Mouse (Mus musculus) myocyte (in vitro differentiated cells): Measurements from ENCODE around the gene Abhd17a. TPM values are rescaled to one million over a fixed set of nuclear protein-coding genes. Genes with fewer than 3 reads are reported as not detected.

Experiments
- H3K27me3 ChIP-seq: one replicate; pipeline ENCODE4 v1.6.1; 2011; ENCODE audit not compliant: control insufficient read depth, insufficient read depth, insufficient read length
- H3K36me3 ChIP-seq: one replicate; pipeline ENCODE4 v1.6.1; 2011; ENCODE audit not compliant: control insufficient read depth, insufficient read depth
- H3K4me2 ChIP-seq: one replicate; pipeline ENCODE4 v1.6.1; 2011; ENCODE audit warnings: low read depth, control low read depth
- H3K4me3 ChIP-seq: one replicate; pipeline ENCODE4 v1.5.1; 2011; ENCODE audit warnings: mild to moderate bottlenecking, control low read depth, moderate library complexity
- H3K79me2 ChIP-seq: one replicate; pipeline ENCODE4 v1.6.1; 2011; ENCODE audit not compliant: control insufficient read depth, insufficient read depth
- H3ac ChIP-seq: one replicate; pipeline ENCODE4 v1.6.1; 2011; ENCODE audit not compliant: control insufficient read depth, insufficient read length
- CEBPB ChIP-seq: IDR thresholded peaks from 2 replicates; pipeline ENCODE4 v1.6.1; 2011; ENCODE audit warnings: mild to moderate bottlenecking, moderate library complexity; ENCODE audit not compliant: poor library complexity, insufficient read depth, severe bottlenecking
- E2F4 ChIP-seq: IDR thresholded peaks from one replicate; pipeline ENCODE4 v1.6.1; 2011; ENCODE audit warnings: mild to moderate bottlenecking, control low read depth, moderate library complexity; ENCODE audit not compliant: insufficient read depth
- MAX ChIP-seq: IDR thresholded peaks from one replicate; pipeline ENCODE4 v1.6.1; 2011; ENCODE audit warnings: low read depth, mild to moderate bottlenecking, control low read depth
- MYOD1 ChIP-seq, 3 experiments: IDR thresholded peaks; one replicate each; pipeline ENCODE4 v1.6.1; 2011; ENCODE audit warnings: control low read depth in 2 of 3, low read depth in 2 of 3, mild to moderate bottlenecking in 2 of 3, moderate library complexity in 1 of 3; ENCODE audit not compliant: insufficient read length in 2 of 3, control insufficient read depth in 1 of 3
- MYOG ChIP-seq, 3 experiments: IDR thresholded peaks; one replicate each; pipeline ENCODE4 v1.6.1; 2011; ENCODE audit warnings: control low read depth in 2 of 3, low read depth in 2 of 3, mild to moderate bottlenecking in 2 of 3; ENCODE audit not compliant: insufficient read length in 2 of 3, control insufficient read depth in 1 of 3, insufficient read depth in 1 of 3
- POLR2A ChIP-seq: IDR thresholded peaks from one replicate; pipeline ENCODE4 v1.6.1; 2011; ENCODE audit warnings: low read depth, mild to moderate bottlenecking, control low read depth, moderate library complexity; ENCODE audit not compliant: insufficient read length
- POLR2AphosphoS2 ChIP-seq: IDR thresholded peaks from one replicate; pipeline ENCODE4 v1.6.1; 2011; ENCODE audit warnings: low read depth, control low read depth; ENCODE audit not compliant: insufficient read length
- REST ChIP-seq: IDR thresholded peaks from one replicate; pipeline ENCODE4 v1.6.1; 2011; ENCODE audit warnings: mild to moderate bottlenecking, control low read depth, moderate library complexity; ENCODE audit not compliant: insufficient read depth, insufficient read length
- SRF ChIP-seq: IDR thresholded peaks from one replicate; pipeline ENCODE4 v1.6.1; 2011; ENCODE audit warnings: low read depth; ENCODE audit not compliant: control insufficient read depth, insufficient read length
- TCF12 ChIP-seq: IDR thresholded peaks from one replicate; pipeline ENCODE4 v1.6.1; 2011; ENCODE audit warnings: mild to moderate bottlenecking, control low read depth; ENCODE audit not compliant: poor library complexity, insufficient read depth, severe bottlenecking
- TCF3 ChIP-seq: IDR thresholded peaks from one replicate; pipeline ENCODE4 v1.6.1; 2011; ENCODE audit warnings: low read depth, control low read depth; ENCODE audit not compliant: insufficient read length
- USF1 ChIP-seq: IDR thresholded peaks from one replicate; pipeline ENCODE4 v1.6.1; 2011; ENCODE audit warnings: low read depth, mild to moderate bottlenecking, control low read depth, moderate library complexity
- polyA plus RNA-seq: library from polyadenylated mRNA; unstranded; fragments of >200 nt; fragmentation: generic; extraction: Trizol; gene quantifications from one replicate; pipeline ENCODE4 v1.2.1, GENCODE M21; 2012; ENCODE audit warnings: missing spikeins

Gene Abhd17a
- polyA plus RNA-seq, 1 experiment = 111 TPM

DNA sequence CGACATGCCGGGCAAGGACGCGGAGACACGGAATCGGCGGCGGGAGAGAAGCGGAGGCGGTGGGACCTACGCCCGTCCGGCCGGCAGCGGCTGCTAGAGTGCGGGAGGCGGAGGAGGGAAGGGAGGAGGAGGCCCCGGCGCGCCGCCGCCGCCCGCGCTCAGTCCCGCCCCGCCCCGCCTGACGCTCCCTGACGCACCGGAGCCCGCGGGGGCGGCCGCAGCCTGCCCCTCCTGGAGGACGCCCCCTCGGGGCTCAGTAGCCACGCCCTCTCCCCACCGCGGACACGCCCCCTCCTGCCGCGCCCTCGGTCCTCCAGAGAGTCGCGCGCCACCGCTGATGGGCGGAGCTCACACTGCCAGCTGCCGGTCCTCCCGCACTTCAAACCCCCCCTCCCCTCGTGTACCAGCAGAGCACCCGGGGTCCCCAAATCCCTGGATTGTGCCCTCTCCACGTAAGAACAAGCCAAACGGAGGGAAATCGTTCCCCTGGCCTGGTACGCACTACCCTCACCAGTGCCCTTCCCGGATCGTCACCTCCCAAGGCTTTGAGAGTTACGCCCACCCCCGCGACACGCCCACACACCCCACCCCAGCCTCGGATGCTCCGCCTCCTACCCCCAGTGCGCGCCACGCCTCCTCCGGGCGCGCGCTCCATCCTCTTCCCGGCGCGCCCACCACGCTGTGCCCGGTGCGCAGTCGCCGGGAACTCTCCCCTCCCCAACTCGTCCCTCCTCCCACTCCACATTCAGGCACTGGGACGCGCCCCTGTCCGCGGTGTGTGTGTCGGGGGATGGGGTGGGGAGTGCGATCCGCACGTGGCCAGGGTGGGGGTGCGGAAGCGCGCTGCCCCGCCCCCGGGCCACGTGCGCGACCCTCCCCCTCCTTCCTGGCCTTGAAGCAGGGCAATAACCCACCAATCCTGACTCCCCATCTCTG lies 12.7 kb downstream of the Abhd17a start, which contains the start of gene Klf16:
Gene Klf16, minus strand, starts transcription at position 127 of the 936 bp plus-strand sequence.
- Histone ChIP-seq H3K4me2 (peak within 1 kb of the TSS; percentile 99), H3K4me3 (peak within 1 kb of the TSS; percentile 66)
- TF ChIP-seq MAX = no peak
- no peak for TF ChIP-seq TCF3
- TF ChIP-seq MYOG (IDR thresholded peaks at IDR 0.05; ENCODE audit: control insufficient read depth in 1 of 3, insufficient read depth in 1 of 3, insufficient read length in 2 of 3, low read depth in 2 of 3) = peak in 1 of 3 experiments; percentile 61
- no peak for TF ChIP-seq TCF12
- peak; percentile 8 for TF ChIP-seq USF1
- no peak for TF ChIP-seq E2F4
- TF ChIP-seq SRF = peak; percentile 52
- TF ChIP-seq POLR2AphosphoS2 = peak; percentile 86
- peak in 2 of 3 experiments; percentile 8 to 49 for TF ChIP-seq MYOD1 (IDR thresholded peaks at IDR 0.05; ENCODE audit: control insufficient read depth in 1 of 3, insufficient read length in 2 of 3, low read depth in 2 of 3)
- TF ChIP-seq POLR2A = peak; percentile 93
- TF ChIP-seq CEBPB = no peak
- no peak for TF ChIP-seq REST

DNA sequence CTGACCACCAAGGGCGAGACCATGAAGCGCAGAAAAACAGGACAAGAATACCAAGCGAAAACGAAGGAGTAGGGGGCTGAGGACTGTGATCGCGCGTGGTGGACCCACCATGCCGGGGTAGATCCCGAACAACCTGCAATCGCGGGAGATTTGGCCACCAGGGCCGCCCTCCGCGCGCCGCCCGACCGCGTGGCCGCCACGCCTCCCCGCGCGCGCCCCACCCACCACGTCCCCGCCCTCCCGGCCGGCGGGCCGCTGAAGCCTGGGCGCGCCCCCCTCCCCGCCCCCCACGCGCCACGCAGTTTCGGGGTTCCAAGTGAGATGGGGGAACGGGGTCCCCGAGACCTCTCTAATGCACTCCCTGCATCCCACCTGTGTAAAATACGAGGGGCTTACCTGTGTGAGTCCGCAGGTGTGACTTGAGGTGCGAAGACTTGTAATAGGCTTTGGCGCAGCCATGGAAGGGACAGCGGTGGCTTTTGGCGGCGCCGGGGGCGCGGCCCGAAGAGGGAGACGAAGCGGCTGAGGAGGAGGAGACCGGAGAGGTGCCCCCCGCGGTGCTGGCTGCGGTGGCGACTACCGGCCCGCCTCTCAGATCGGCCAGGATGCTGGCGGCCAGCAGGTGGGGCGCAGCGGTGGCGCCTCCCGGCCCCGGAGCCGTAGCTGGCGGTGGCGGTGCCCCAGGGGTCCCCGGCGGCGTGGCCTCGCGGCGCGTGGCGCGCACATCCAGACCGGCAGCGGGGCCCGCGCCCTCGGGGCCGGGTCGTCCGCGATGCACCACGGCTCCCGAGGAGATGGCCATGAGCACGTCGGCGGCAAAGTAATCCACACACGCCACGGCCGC lies 13.6 kb downstream of the Abhd17a start:
- TF ChIP-seq TCF12 = no peak
- no peak for TF ChIP-seq SRF
- peak in 1 of 3 experiments; percentile 12 for TF ChIP-seq MYOD1 (IDR thresholded peaks at IDR 0.05; ENCODE audit: control insufficient read depth in 1 of 3, insufficient read length in 2 of 3, low read depth in 2 of 3)
- TF ChIP-seq MYOG (IDR thresholded peaks at IDR 0.05; ENCODE audit: control insufficient read depth in 1 of 3, insufficient read depth in 1 of 3, insufficient read length in 2 of 3, low read depth in 2 of 3) = no peak
- no peak for TF ChIP-seq POLR2AphosphoS2
- peak overlapping the region; percentile 30 for H3ac ChIP-seq
- H3K27me3 ChIP-seq = no peaks in the 10 kb centered on the region
- peaks cover 46% of the 10 kb centered on the region for H3K79me2 ChIP-seq
- H3K4me3 ChIP-seq = peak overlapping the region; percentile 66
- H3K36me3 ChIP-seq = no peaks in the 10 kb centered on the region
- H3K4me2 ChIP-seq = peak overlapping the region; percentile 98

More for the DNA sequence above, 12.7 kb downstream of the Abhd17a start, which contains the start of gene Klf16:
- H3K79me2 ChIP-seq = peaks cover 37% of the 10 kb centered on the region
- H3K27me3 ChIP-seq = no peaks in the 10 kb centered on the region
- peak within 1 kb of the TSS; percentile 30 for H3ac ChIP-seq
- no peaks in the 10 kb centered on the region for H3K36me3 ChIP-seq

DNA sequence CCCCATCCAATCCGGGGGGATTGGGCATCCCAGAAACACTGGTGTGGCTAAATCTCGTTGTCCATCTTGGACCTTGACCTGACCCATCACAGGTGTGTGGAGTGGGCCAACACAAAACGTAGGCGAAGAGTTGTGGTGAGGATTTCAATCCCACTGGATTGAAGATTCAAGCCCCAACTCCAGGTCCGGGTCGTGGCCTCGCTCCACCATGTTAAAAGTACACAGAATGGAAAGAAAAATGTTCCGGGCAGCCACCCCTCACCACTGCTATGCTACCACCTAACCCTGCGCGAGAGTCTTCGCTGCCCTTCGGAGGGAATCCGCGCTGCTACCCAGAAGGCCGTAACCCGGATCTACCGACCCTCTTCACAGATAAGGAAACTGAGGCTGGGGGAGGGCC lies 14.2 kb downstream of the Abhd17a start:
- Histone ChIP-seq H3K4me3 (peak overlapping the region; percentile 66), H3K4me2 (peak overlapping the region; percentile 89), H3K79me2 (peaks cover 51% of the 10 kb centered on the region), H3K27me3 (no peaks in the 10 kb centered on the region), H3ac (peak overlapping the region; percentile 30), H3K36me3 (no peaks in the 10 kb centered on the region)
- TF ChIP-seq TCF3 = no peak
- no peak for TF ChIP-seq E2F4
- no peak for TF ChIP-seq MYOD1 (IDR thresholded peaks at IDR 0.05; ENCODE audit: control insufficient read depth in 1 of 3, insufficient read length in 2 of 3, low read depth in 2 of 3)
- TF ChIP-seq MYOG (IDR thresholded peaks at IDR 0.05; ENCODE audit: control insufficient read depth in 1 of 3, insufficient read depth in 1 of 3, insufficient read length in 2 of 3, low read depth in 2 of 3) = no peak
- TF ChIP-seq REST = no peak
- TF ChIP-seq CEBPB = no peak
- TF ChIP-seq POLR2A = no peak

DNA sequence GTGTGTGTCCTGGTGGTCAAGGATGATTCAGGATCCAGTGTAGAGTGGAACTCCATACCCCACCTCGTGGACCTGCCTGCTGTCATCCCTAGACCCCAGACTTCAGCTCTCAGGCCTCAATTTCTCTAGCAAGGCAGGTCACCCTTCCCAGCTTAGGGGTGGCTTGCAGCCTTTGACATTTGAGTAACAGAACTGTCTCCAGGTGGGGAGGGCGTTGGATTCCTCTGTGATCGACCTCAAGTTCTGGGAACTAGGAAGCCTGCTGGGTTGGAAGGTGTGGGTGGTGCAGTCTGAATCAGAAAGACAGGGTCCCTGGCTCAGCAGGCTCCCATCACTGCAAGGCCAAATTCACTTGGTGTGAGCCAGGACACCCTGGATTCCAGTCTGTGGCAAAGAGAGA lies 15.2 kb downstream of the Abhd17a start:
- Histone ChIP-seq H3K4me2 (no peak overlapping the region), H3K36me3 (no peaks in the 10 kb centered on the region), H3ac (no peak overlapping the region), H3K27me3 (no peaks in the 10 kb centered on the region), H3K79me2 (peaks cover 57% of the 10 kb centered on the region), H3K4me3 (no peak overlapping the region)
- no peak for TF ChIP-seq POLR2AphosphoS2
- no peak for TF ChIP-seq MYOD1 (IDR thresholded peaks at IDR 0.05; ENCODE audit: control insufficient read depth in 1 of 3, insufficient read length in 2 of 3, low read depth in 2 of 3)
- TF ChIP-seq TCF12 = no peak
- no peak for TF ChIP-seq TCF3
- no peak for TF ChIP-seq REST
- TF ChIP-seq MAX = no peak
- no peak for TF ChIP-seq SRF
- no peak for TF ChIP-seq CEBPB
- no peak for TF ChIP-seq E2F4
- no peak for TF ChIP-seq USF1
- no peak for TF ChIP-seq MYOG (IDR thresholded peaks at IDR 0.05; ENCODE audit: control insufficient read depth in 1 of 3, insufficient read depth in 1 of 3, insufficient read length in 2 of 3, low read depth in 2 of 3)
- no peak for TF ChIP-seq POLR2A
